Mouse (Mus musculus): Measurements from ENCODE around the gene Fezf1. TPM values are rescaled to one million over a fixed set of nuclear protein-coding genes. Genes with fewer than 3 reads are reported as not detected.

The Fezf1 gene
- polyA plus RNA-seq, 1 experiment: 0.46 TPM

DNA sequence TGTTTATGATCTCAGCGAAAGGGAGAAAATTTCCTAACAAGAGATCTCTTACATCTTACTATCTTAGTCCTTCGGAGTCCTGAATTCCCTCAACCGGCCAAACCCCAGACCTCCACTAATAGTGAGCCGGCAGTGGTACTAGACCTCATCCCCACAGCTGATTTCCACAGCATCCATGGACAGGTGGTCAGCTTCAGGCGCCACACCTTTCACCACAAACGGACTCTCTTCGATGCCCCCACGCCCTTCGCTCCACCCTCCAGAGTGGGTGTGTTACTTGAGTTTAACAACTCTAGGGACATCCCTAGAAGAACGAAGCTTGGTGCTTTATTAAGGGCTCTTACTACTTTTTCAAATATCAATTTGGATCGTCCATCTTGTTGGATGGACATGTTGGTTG lies 6.5 kb upstream of the Fezf1 start:
- Histone ChIP-seq H3K4me1 (replicated peaks; ENCODE audit: control insufficient read depth, insufficient read depth, low read length) (no peaks in the 10 kb centered on the region), H3K36me3 (ENCODE audit: control insufficient read depth, insufficient read depth, low read length) (no peaks in the 10 kb centered on the region), H3K27ac (ENCODE audit: control insufficient read depth, insufficient read depth, low read length) (no peak overlapping the region), H3K4me3 (ENCODE audit: control insufficient read depth, insufficient read depth, low read length) (no peak overlapping the region), H3K27me3 (ENCODE audit: control insufficient read depth, insufficient read depth, low read length) (peaks cover 7% of the 10 kb centered on the region; the same call in 1 of the 2 replicates)
- DNase-seq: no peak
- WGBS: 11% methylated on average over 11 of the region's 11 CpGs
- TF ChIP-seq CTCF (IDR thresholded peaks at IDR 0.05; ENCODE audit: borderline replicate concordance, control insufficient read depth, extremely low read depth, insufficient read depth, low read length, poor library complexity) (no peak), POLR2A (IDR thresholded peaks at IDR 0.05; ENCODE audit: control insufficient read depth, extremely low read depth, insufficient read depth, low read length, poor library complexity) (no peak)

DNA sequence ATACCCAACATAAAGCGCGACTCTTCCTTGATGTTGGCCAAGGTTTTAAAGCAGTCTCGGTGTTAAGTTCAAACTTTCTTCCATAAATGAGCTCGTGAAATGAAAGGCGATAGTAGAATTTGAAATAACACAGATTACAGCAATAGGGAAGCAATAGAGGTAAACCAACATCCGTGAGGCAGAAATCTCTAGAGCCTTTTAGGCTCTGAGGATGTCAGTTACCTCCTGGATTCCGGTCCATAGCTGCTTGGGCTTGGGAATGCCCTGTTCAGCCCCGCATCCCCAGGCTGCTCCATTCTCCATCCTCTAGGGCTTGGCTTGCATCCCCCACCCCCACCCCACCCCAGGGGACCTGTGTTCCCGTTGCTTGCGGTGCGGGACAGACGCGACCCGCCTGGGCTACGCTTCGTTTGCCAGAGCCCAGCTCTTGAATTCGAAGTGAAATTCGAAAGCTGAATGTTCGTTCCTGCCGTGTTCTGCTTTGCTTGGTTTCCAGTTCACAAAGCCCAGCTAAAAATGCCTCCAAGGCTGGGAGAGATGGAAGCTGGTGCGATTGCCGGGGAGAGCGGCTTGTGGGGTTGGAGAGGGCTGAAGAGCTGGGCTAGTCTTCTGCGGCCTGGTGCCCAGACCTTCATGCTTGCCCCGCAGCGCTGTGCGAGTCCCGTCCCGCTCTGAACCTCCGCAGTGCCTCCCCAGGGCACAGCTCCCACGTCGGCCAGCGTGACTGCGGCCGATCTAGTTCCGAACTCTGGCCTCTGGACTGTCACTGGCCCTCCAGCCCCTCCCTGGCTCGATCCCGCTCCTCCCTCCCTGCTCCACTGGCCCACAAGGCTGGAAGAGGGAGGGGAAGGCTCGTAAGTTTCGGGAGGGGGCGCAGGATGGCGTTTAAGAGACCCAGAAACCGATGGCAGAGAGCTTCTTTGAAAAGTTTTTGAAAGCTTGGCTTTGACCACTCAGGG lies 5.5 kb upstream of the Fezf1 start:
- H3K27ac ChIP-seq (ENCODE audit: control insufficient read depth, insufficient read depth, low read length): no peak overlapping the region
- no peak for DNase-seq
- no peaks in the 10 kb centered on the region for H3K36me3 ChIP-seq (ENCODE audit: control insufficient read depth, insufficient read depth, low read length)
- 8% methylated on average over 43 of the region's 43 CpGs for WGBS
- peaks cover 7% of the 10 kb centered on the region; the same call in 1 of the 2 replicates for H3K27me3 ChIP-seq (ENCODE audit: control insufficient read depth, insufficient read depth, low read length)
- H3K4me1 ChIP-seq (replicated peaks; ENCODE audit: control insufficient read depth, insufficient read depth, low read length): no peaks in the 10 kb centered on the region
- no peak overlapping the region for H3K4me3 ChIP-seq (ENCODE audit: control insufficient read depth, insufficient read depth, low read length)
- TF ChIP-seq POLR2A (IDR thresholded peaks at IDR 0.05; ENCODE audit: control insufficient read depth, extremely low read depth, insufficient read depth, low read length, poor library complexity): no peak

DNA sequence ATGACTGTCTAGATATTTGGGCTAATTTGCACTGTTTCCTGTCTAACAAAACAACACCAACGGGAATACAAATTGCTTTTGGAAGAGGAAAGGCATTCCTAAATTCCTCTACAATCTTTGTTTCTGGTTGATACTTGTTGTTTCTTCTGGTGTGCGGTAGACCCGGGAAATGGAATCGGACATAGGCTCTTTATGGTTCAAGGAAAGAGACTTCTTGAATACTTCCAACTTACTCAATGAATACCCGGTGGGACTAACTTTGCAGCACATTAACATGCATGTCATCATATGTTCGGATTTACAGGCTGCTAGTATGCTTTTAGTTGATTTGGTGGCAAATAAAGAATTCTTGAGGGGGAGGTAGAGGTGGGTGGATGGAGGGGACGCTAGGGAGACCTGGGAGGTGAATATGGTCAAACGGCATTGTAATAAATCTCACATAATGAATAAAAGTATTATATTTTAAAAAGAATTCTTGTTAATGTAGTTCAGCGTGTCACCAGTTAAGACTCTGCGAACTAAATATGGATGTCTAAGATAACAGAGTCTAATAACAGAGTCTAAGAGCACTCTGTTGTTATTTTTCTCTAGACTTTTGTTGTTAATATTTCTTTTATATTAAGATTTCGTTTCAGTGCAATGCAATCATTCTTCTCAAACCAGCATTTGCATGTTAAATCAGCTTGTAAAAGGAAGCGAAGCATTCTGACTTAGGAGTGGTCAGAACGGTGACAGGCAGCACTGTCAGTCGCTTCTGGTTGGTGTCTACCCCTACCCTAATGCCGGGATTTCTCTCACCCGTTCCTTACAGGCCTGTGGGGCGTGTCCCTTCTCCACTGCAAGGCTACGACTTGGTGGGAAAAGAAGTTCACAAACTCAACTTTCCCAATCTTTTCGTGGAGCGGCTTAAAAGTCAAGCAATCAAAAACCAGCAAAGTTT lies 4.3 kb upstream of the Fezf1 start:
- Histone ChIP-seq H3K27ac (ENCODE audit: control insufficient read depth, insufficient read depth, low read length) (no peak overlapping the region), H3K36me3 (ENCODE audit: control insufficient read depth, insufficient read depth, low read length) (no peaks in the 10 kb centered on the region), H3K27me3 (ENCODE audit: control insufficient read depth, insufficient read depth, low read length) (peaks cover 7% of the 10 kb centered on the region; the same call in 1 of the 2 replicates), H3K4me3 (ENCODE audit: control insufficient read depth, insufficient read depth, low read length) (no peak overlapping the region), H3K4me1 (replicated peaks; ENCODE audit: control insufficient read depth, insufficient read depth, low read length) (no peaks in the 10 kb centered on the region)
- 9% methylated on average over 20 of the region's 20 CpGs for WGBS
- TF ChIP-seq CTCF (IDR thresholded peaks at IDR 0.05; ENCODE audit: borderline replicate concordance, control insufficient read depth, extremely low read depth, insufficient read depth, low read length, poor library complexity) (no peak), POLR2A (IDR thresholded peaks at IDR 0.05; ENCODE audit: control insufficient read depth, extremely low read depth, insufficient read depth, low read length, poor library complexity) (no peak)
- DNase-seq: no peak

DNA sequence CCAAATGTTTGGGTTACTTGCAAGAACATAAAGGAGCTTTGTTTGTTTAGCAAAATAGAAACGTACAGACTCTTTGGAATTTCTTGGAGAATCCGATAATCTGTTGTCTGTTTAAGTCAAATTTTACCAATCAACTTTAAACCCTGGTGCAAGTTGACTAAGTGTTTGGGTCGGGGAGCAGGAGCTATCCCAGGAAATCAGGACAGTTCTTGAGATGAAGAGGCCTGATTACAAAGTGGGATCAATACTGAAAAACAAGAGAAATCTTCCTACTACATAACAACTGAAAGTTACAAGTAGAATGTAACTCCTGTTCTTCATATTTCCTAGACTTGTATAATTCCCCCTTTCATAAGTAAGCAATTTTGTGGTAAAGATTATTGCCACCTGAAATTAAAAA lies 3.3 kb upstream of the Fezf1 start:
- WGBS: 9% methylated on average over 3 of the region's 3 CpGs
- H3K4me1 ChIP-seq (replicated peaks; ENCODE audit: control insufficient read depth, insufficient read depth, low read length): no peaks in the 10 kb centered on the region
- no peak overlapping the region for H3K27ac ChIP-seq (ENCODE audit: control insufficient read depth, insufficient read depth, low read length)
- H3K4me3 ChIP-seq (ENCODE audit: control insufficient read depth, insufficient read depth, low read length): no peak overlapping the region
- TF ChIP-seq CTCF (IDR thresholded peaks at IDR 0.05; ENCODE audit: borderline replicate concordance, control insufficient read depth, extremely low read depth, insufficient read depth, low read length, poor library complexity): no peak
- no peak for TF ChIP-seq POLR2A (IDR thresholded peaks at IDR 0.05; ENCODE audit: control insufficient read depth, extremely low read depth, insufficient read depth, low read length, poor library complexity)
- H3K27me3 ChIP-seq (ENCODE audit: control insufficient read depth, insufficient read depth, low read length): peaks cover 11% of the 10 kb centered on the region; the same call in 1 of the 2 replicates
- H3K36me3 ChIP-seq (ENCODE audit: control insufficient read depth, insufficient read depth, low read length): no peaks in the 10 kb centered on the region
- DNase-seq: no peak

DNA sequence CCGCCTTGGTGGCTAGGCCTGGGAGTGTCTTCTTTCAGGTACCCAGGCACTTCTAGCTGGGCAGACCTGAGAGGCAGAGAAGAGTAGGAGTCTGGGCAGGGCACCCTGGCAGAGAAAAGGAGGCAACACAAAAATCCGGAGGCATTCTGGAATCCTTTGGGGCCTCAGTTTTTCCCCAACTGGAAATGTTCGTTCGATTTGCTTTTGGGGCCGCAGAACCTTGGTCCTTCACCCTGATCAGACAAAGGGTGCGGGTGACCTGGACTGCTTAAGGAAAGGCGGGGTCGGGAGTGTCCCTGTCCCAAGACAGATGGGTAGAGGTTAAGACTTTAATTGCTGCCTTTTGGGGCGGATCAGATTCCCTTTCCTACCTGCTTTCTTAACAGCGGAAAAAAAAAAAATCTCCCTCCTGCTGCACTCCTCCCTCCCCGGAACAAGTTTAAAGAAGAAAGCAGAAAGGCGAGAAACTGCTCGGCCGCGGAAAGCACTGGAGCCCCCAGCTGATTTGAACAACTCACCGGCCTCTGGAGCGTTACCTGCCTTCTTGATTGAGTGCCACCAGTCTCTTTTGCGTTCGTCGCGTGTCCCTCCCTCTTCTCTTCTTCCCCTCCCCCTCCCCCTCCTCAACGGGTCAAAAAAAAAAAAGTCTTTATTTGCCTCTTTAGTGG lies 2.3 kb upstream of the Fezf1 start:
- WGBS: 12% methylated on average over 22 of the region's 22 CpGs
- peaks cover 11% of the 10 kb centered on the region; the same call in 1 of the 2 replicates for H3K27me3 ChIP-seq (ENCODE audit: control insufficient read depth, insufficient read depth, low read length)

More for the DNA sequence above, 2.3 kb upstream of the Fezf1 start:
- Histone ChIP-seq H3K4me1 (replicated peaks; ENCODE audit: control insufficient read depth, insufficient read depth, low read length) (no peaks in the 10 kb centered on the region), H3K27ac (ENCODE audit: control insufficient read depth, insufficient read depth, low read length) (no peak overlapping the region), H3K36me3 (ENCODE audit: control insufficient read depth, insufficient read depth, low read length) (no peaks in the 10 kb centered on the region), H3K4me3 (ENCODE audit: control insufficient read depth, insufficient read depth, low read length) (no peak overlapping the region)
- no peak for TF ChIP-seq CTCF (IDR thresholded peaks at IDR 0.05; ENCODE audit: borderline replicate concordance, control insufficient read depth, extremely low read depth, insufficient read depth, low read length, poor library complexity)
- TF ChIP-seq POLR2A (IDR thresholded peaks at IDR 0.05; ENCODE audit: control insufficient read depth, extremely low read depth, insufficient read depth, low read length, poor library complexity): no peak
- no peak for DNase-seq

Measured in thymus, adult 2 months (tissue).